Comparison of ENCODE assay signal across 7 mouse cellular contexts in the genomic region with DNA sequence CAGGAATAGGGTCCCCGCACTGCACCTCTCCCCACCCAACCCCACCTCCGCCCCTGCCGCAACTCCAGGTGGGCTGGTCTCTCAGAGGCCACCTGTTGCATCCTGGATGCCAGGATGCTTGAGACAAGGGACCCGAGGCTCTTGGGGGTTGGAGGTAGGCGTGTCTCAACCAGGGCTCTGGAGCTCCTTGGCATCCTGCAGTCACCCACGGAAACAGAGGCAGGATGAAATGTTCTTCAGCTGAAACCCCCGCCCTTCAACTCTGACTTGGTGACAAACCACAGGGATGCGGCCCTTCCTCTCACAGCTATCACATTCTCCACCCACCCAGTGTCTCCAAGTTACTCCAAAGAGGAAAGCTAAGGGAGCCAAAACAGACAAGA. TPM values are rescaled to one million over a fixed set of nuclear protein-coding genes. Genes with fewer than 3 reads are reported as not detected.
DNase-seq lines count a peak whose midpoint lies in the region; ATAC-seq and TF ChIP-seq lines count a peak whose summit lies in the region.

No protein-coding gene starts in this region.

- peak; percentile 43 for DNase-seq in CD4-positive, CD25-positive, alpha-beta regulatory T cell, adult 2 months (ENCODE audit: low read depth, low spot score)
- DNase-seq in liver, embryonic 13.5 days = no peak
- no peak for DNase-seq in c-Kit-positive CD71-positive TER-119-positive erythroid progenitor cells, embryonic 14.5 days (ENCODE audit: low spot score)
- DNase-seq in B cell, adult 2 months = no peak

- H3K4me1 ChIP-seq in ES-Bruce4 (ENCODE audit: control insufficient read depth, insufficient read depth, low read length) = no peaks in the 10 kb centered on the region
- H3K4me1 ChIP-seq in heart, embryonic 11.5 days (ENCODE audit: control insufficient read depth, insufficient read depth, low read length) = peaks cover 7% of the 10 kb centered on the region; the same call in 1 of the 2 replicates
- H3K4me1 ChIP-seq in liver, embryonic 13.5 days (replicated peaks) = peaks cover 31% of the 10 kb centered on the region

- no peak for ATAC-seq in heart, embryonic 11.5 days (replicated peaks; ENCODE audit: insufficient number of reproducible peaks, low FRiP score, low TSS enrichment)
- no peak for ATAC-seq in liver, embryonic 13.5 days (ENCODE audit: low read depth)
- ATAC-seq in erythroid progenitor cell, adult 5-6 weeks (replicated peaks; ENCODE audit: low FRiP score, poor library complexity, severe bottlenecking) = no peak

- H3K9ac ChIP-seq in ES-Bruce4 (ENCODE audit: low read depth, poor library complexity, severe bottlenecking) = no peak overlapping the region
- peak overlapping the region; percentile 75; the same call in 1 of the 2 replicates for H3K9ac ChIP-seq in heart, embryonic 11.5 days (ENCODE audit: low read depth, low read length)
- peak overlapping the region; percentile 54; the same call in 1 of the 2 replicates for H3K9ac ChIP-seq in liver, embryonic 13.5 days

- no peak overlapping the region for H3K27ac ChIP-seq in ES-Bruce4 (ENCODE audit: insufficient read depth, low read length)
- H3K27ac ChIP-seq in heart, embryonic 11.5 days (ENCODE audit: low read depth, low read length) = no peak overlapping the region
- no peak overlapping the region for H3K27ac ChIP-seq in liver, embryonic 13.5 days

- WGBS in heart, embryonic 11.5 days (ENCODE audit: insufficient replicate concordance) = 6% methylated on average over 8 of the region's 8 CpGs
- 7% methylated on average over 8 of the region's 8 CpGs for WGBS in liver, embryonic 13.5 days (ENCODE audit: insufficient replicate concordance)

- H3K4me2 ChIP-seq in heart, embryonic 11.5 days = peak overlapping the region; percentile 100
- H3K4me2 ChIP-seq in liver, embryonic 13.5 days = peak overlapping the region; percentile 82

- H3K4me3 ChIP-seq in ES-Bruce4 (ENCODE audit: low read depth, low read length) = peak overlapping the region; percentile 58
- H3K4me3 ChIP-seq in heart, embryonic 11.5 days (ENCODE audit: low read depth, low read length) = peak overlapping the region; percentile 76
- peak overlapping the region; percentile 64 for H3K4me3 ChIP-seq in liver, embryonic 13.5 days (replicated peaks)

- TF ChIP-seq CTCF in ES-Bruce4 (IDR thresholded peaks at IDR 0.05; ENCODE audit: low read depth, low read length) = no peak

- no peak for TF ChIP-seq POLR2A in ES-Bruce4 (IDR thresholded peaks at IDR 0.05; ENCODE audit: insufficient read depth, low read length)

- H3K9me3 ChIP-seq in ES-Bruce4 (replicated peaks; ENCODE audit: control insufficient read depth, insufficient read depth, low read length, poor library complexity, severe bottlenecking) = no peaks in the 10 kb centered on the region
- H3K9me3 ChIP-seq in heart, embryonic 11.5 days (replicated peaks; ENCODE audit: control insufficient read depth, low read length) = no peaks in the 10 kb centered on the region
- H3K9me3 ChIP-seq in liver, embryonic 13.5 days (replicated peaks) = no peaks in the 10 kb centered on the region

- TF ChIP-seq EP300 in ES-Bruce4 (IDR thresholded peaks at IDR 0.05; ENCODE audit: insufficient read depth, low read depth, low read length) = no peak

- H3K36me3 ChIP-seq in ES-Bruce4 (ENCODE audit: control insufficient read depth, insufficient read depth, low read length, poor library complexity, severe bottlenecking) = no peaks in the 10 kb centered on the region
- no peaks in the 10 kb centered on the region for H3K36me3 ChIP-seq in heart, embryonic 11.5 days (ENCODE audit: control insufficient read depth, insufficient read depth, low read length)
- no peaks in the 10 kb centered on the region for H3K36me3 ChIP-seq in liver, embryonic 13.5 days

- peaks cover 11% of the 10 kb centered on the region for H3K27me3 ChIP-seq in ES-Bruce4 (ENCODE audit: control insufficient read depth, insufficient read depth, low read length, poor library complexity, severe bottlenecking)
- peaks cover 18% of the 10 kb centered on the region for H3K27me3 ChIP-seq in heart, embryonic 11.5 days (ENCODE audit: control insufficient read depth, insufficient read depth, low read length)
- H3K27me3 ChIP-seq in liver, embryonic 13.5 days = peaks cover 61% of the 10 kb centered on the region

RNA-seq across cellular contexts. Expression of gene Fgf2, which starts 1.0 kb away (rescaled TPM):
- 0.47 and 0.90 TPM in 2 replicates for polyA plus RNA-seq in ES-Bruce4 (2011; ENCODE audit: insufficient read depth, insufficient read length, low read depth, missing spikeins)
- polyA plus RNA-seq in heart, embryonic 11.5 days (2014; fragmentation: Nextera tagmentation; extraction: Ambion mirVana) = 1.4 and 1.5 TPM in 2 replicates
- polyA plus RNA-seq in liver, embryonic 13.5 days (2015; fragmentation: Nextera tagmentation; extraction: Ambion mirVana) = 0.10 and 0.13 TPM in 2 replicates
- total RNA-seq in erythroid progenitor cell, adult 5-6 weeks (2015; ENCODE audit: low replicate concordance) = not detected in 2 replicates
- 0.23 TPM in 1 of 2 replicates, not detected in the other for total RNA-seq in erythroid progenitor cell, adult 5-6 weeks (2017; ENCODE audit: low replicate concordance)

RNA-seq across cellular contexts. Expression of gene Cetn4, which starts 36.6 kb away (rescaled TPM):
- polyA plus RNA-seq in ES-Bruce4 (2011; ENCODE audit: insufficient read depth, insufficient read length, low read depth, missing spikeins) = 2.1 and 2.2 TPM in 2 replicates
- 0.52 and 1.1 TPM in 2 replicates for polyA plus RNA-seq in heart, embryonic 11.5 days (2014; fragmentation: Nextera tagmentation; extraction: Ambion mirVana)
- 2.1 and 3.0 TPM in 2 replicates for polyA plus RNA-seq in liver, embryonic 13.5 days (2015; fragmentation: Nextera tagmentation; extraction: Ambion mirVana)
- 1.8 and 12.6 TPM in 2 replicates for total RNA-seq in erythroid progenitor cell, adult 5-6 weeks (2015; ENCODE audit: low replicate concordance)
- 2.1 and 16.5 TPM in 2 replicates for total RNA-seq in erythroid progenitor cell, adult 5-6 weeks (2017; ENCODE audit: low replicate concordance)

RNA-seq across cellular contexts. Expression of gene Bbs12, which starts 36.8 kb away (rescaled TPM):
- polyA plus RNA-seq in ES-Bruce4 (2011; ENCODE audit: insufficient read depth, insufficient read length, low read depth, missing spikeins) = 4.4 and 4.8 TPM in 2 replicates
- polyA plus RNA-seq in heart, embryonic 11.5 days (2014; fragmentation: Nextera tagmentation; extraction: Ambion mirVana) = 4.7 and 5.7 TPM in 2 replicates
- polyA plus RNA-seq in liver, embryonic 13.5 days (2015; fragmentation: Nextera tagmentation; extraction: Ambion mirVana) = 4.0 and 5.1 TPM in 2 replicates
- 0.72 TPM in 1 of 2 replicates, not detected in the other for total RNA-seq in erythroid progenitor cell, adult 5-6 weeks (2015; ENCODE audit: low replicate concordance)
- total RNA-seq in erythroid progenitor cell, adult 5-6 weeks (2017; ENCODE audit: low replicate concordance) = 0.83 and 2.6 TPM in 2 replicates
